Mouse (Mus musculus) adrenal gland, adult 8-10 months (tissue): ENCODE data around the gene Atoh8. TPM values are rescaled to one million over a fixed set of nuclear protein-coding genes. Genes with fewer than 3 reads are reported as not detected.

ENCODE experiments used
- DNase-seq: peaks from one replicate; pipeline ENCODE4 v3.0.0; 2022
- total RNA-seq, 4 experiments: library from RNA; stranded (reverse); gene quantifications; 2 replicates each; pipeline ENCODE4 v1.2.4; 2022

Atoh8 gene
- total RNA-seq, 4 experiments from 2014 or later: 1.8 to 3.9 (median 2.2) TPM

DNA sequence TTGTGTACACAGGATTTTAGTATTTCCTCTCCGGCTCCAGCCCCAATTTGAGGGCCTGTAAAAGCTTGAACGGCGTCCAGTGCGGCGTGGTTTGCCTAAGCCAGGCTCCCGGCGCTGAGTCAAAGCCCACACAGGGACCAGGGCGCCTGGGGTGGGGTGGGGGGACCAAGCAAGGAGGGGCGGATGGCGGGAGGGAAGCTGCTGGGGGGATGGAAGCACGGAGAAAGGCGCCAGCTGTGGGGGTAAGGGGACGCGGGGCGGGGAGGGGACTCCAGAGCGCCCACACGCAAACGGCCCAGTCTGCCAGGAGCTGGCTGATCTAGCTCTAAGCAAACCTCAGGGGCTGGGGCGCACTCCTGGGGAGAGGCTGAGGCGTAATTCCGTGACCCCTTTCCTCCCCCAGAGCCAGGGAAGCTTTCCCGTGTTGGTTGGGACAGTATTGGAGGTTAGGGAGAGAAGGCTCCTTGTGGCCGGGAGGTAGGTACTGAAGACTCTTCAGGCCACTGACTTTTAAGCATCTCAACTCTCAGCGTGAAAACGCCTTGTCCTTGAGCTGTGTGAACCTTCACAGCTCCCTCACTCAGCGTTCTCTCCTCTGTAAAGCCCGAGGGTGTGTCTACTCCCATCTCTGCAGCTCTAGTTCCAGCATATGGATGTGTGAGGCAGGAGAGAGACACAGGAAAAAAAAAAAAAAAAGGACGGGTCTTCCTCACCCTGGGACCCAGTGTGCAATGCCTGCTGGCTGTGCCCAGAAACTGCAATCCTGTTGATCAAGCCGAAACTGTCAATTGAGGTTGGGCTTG lies 46.1 kb downstream of the Atoh8 start:
- DNase-seq: no peak

DNA sequence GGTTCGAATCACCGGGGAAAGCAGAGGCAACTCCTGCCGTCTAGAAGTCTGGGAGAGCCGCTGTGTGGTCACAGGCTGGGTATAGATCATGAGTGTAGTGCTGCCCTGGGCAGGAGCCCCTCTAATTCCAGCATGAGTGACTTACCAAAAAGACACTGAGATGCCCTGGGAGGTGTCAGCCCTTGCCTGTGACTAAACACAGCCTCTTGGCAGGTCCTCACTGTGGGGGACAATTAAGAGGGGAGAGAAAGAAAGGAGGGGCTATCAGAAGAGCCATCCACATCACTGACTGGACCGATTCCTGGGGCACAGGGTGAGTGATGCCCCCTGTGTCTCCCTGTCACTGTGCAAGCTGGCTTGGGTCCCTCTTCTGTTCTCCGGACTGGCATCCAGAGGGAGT lies 48.6 kb downstream of the Atoh8 start:
- DNase-seq: no peak

DNA sequence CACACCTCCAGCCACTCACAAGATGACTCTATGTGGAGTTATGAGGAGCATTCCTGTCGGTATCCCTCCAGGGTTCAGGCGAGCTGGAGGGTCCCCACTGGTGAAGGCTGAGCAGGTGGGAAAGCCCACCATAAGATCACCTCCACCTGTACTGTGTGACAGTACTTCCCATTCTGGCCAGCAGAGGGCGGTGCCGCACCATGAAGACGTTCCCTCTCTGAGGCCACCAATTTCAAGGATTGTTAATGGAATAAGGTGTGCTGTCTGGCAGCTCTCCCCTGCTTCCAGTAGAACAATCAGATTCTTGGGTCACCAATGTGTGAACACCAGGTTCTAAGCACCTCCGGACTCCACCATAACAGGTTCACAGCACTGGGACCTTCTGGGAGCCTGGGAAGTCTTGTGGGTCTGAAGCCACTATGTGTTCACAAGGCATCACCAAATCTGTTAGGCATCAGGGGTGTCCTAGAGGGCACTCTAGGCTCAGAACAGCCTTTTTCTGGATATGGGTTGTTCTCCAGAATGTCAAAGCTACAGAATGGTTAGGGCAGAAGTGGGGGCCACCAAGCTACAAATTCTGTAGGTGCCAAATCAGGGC lies 49.4 kb downstream of the Atoh8 start:
- DNase-seq: peak; percentile 45

DNA sequence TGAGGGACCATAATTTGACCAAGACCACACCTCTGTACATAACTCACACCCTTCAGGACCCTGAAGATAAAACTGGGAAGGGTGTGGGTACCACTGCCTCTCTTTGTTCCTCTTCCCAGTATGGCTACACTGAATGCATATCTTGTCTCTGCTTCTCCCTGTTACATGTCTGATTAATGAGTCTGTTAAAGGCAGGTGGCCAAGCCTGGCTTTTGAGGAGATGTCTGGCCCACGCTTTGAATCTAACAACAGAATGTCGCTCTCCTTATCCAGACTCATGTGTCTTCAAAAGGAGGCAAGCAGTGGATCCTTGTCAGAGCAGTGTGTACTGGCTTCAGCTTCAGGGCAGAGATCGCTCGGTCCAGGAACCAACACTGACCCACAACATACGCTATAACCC lies 50.8 kb downstream of the Atoh8 start:
- DNase-seq: no peak

DNA sequence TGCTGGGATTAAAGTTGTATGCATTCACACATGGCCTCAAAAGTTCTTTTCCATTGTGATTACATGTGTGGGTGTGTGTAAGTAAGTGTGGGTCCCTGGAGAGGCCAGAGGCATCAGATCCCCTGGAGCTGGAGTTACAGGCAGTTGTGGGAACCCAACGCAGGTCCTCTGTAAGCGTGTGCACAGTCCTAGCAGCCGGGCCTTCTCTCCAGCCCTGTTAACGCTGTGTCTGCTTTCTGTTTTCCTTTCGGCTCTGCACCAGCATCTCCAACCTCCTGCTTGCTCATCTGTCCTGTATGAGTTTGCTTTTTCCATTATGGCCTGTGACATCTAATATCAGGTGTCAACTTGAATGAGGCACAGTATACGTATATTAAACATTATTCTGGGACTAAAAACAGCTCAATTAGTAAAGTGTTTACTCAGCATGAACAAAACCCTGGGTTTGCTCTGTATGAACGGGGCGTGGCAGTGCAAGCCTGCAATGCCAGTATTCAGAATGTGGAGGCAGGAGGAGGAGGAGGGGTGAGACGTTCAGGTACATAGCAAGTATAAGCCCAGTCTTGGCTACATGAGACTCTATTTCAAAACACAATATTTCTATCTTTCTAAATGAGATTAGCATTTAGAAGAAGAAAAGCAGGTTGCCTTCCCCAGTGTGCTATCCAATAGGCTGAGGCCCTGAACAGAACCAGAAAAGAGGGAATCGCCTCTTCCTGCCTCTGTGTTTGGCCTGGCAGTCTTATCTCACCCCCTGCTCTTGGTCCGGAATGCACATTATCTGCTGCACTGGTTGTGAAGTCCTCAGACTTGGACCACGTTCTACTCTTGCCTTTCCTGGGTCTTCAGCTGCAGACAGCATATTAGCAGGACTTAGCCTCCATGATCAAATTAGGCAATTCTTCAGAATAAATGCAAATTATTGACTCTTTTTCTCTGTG lies 55.5 kb downstream of the Atoh8 start:
- no peak for DNase-seq

DNA sequence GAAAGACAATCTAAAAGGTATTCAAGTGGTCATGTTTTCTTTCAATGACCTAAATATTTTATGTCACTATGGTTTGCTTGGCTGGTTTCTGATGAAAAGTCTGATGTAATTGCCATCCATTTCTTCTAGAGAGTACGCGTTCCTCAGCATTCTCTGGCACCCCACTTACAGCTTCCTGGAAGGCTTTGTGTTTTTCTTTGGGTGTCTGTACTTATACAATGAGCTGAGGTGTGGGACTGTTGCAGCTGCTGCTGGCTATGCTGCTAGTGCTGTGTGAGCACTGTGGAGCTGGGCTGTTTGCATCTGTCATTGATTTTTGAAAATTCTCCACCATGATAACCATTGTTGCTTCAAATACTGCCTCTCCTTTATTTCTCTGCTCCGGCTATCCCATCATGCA lies 56.4 kb downstream of the Atoh8 start:
- no peak for DNase-seq

DNA sequence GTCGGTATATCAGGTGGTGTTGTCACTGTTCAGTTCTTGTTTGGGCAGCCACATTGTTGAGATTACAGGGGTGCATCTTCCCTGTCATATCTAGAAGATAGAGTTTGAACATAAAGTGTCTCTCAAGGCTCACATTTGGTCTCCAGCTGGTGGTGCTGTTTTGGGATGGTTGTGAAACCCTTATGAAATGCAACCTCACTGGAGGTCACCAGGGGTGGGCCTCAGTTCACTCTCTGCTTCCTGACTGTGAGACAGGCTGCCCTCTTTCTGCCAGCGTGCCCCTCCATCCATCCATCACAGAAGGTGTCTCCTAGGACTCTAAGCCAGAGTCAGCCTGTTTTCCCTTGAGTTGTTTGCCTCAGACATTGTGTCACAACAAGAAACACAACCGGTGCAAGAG lies 58.0 kb downstream of the Atoh8 start:
- no peak for DNase-seq

DNA sequence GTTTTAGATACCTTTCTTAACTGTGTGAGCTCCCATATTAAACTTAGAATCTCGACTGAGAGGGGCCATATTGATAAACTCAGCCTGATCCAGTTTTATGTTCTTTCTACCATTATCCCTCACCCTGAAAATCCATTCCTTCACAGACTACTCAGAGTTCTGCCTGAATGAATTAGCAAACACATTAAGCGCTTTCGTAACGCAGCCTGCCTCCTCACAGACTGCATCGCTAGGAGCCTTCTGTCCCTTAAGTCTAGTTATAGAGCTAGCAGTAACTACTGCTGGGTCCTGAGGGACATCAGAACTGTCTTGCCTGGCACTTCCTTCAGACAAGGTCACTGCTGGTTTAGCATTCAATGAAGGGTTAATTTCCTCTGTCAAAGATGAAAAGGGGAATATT lies 59.4 kb downstream of the Atoh8 start:
- no peak for DNase-seq

DNA sequence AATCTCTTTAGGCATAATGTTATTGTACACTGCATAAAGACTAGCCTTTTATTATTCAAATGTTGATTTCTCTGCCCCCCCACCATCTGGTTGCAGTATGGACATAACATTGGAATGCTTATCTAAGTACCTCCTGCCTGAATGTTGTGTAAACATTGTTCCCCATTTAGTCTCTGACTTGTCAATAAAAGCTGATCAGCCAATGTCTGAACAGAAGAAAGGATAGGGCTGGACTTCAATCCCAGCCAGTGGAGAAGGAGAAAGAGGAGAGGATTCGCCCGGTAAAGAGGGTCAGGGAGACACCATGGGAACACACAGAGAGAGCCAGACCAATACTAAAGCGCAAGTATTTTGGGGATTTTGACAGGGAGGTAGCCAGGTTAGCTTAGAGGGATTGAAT lies 60.0 kb downstream of the Atoh8 start:
- DNase-seq: no peak

DNA sequence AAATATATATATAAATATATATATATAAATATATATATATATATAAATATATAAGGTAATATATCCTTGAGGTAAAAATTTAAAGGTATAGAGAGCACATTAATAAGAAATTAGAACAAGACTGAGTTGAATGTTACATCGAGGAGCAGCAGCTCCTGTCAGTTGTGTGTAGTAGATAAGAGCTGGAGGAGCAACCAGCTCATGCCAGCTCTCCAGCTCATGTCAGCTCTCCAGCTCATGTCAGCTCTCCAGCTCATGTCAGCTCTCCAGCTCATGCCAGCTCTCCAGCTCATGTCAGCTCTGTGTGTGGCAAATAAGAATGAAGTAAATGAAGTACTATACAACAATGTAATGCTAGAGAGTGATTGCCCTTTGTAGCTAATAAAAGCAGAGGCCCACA lies 62.0 kb downstream of the Atoh8 start:
- no peak for DNase-seq

DNA sequence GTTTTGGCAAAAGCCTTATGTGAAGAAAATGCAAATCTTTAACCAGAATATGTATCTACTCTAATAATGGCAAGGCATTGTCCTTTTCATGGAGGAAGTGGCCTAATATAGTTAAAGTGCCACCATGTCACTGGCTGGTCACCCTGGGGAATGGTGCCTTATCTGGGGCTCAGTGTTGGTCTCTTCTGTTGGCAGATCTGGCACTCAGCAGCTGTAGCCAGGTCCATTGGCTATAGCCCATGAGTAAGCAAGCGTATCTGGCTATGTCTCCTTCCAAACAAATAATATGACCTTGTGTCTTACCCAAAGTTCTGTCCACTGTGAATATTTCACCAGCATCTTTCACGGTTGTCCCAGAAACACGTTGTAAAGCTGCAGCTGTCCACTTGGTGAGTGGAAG lies 64.0 kb downstream of the Atoh8 start:
- DNase-seq: no peak

DNA sequence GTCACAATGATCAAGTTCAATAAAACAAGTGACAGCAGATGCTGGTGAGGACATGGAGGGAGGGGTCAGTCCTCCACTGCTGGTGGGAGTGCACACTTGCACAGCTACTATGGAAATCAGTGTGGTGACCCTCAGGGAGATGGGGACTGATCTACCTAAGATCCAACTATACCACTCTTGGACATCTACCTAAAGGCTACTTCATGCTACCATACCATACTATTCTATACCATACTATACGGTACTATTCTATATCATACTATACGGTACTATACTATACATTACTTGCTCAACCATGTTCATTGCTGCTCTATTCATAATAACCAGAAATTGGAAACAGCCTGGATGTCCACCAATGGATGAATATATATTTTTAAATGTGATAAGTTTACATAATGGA lies 69.5 kb downstream of the Atoh8 start:
- no peak for DNase-seq

DNA sequence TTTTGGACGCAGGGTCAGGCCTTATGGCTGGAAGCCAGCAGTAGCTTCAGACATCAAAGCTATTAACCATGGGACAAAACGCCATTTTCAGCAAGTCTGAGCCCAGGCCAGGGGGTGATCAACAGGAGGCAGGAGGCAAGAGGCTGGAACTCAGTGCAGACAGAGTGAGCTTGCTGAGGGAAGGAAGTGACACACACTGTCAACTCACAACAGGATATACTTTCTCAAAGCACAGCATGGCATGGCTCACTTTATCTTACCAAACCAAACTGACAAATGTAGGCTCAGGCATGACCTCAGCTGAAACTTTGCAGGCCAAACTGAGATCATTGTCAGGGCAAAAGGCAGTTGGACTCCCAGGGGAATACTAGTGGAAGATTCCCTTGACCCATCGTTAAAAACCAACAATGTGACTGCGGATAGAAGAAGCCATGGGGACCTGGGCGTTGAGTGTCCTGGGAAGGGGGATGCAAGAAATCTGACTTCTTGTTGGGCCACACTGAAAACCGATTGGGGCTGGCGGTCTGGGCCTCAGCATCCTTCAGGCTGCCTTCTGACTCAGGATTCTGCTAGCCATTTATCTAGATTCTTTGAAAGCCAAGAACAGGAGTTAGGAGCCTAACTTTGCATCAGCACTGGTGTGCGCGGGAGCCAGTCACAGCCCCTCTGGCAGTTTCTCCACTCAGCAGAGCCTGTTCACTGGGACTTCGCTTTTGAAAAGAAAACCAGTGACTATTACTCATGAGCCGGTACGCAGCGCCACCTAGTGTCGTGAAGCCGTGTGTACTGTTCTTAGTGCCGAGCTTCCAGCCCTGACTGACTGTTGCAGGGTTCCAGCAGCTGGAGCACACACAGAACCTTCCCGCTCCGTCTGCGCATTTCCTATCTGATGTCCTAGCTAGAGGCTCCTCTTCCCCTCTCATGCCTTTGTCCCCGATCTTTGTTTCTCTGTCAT lies 70.8 kb downstream of the Atoh8 start:
- DNase-seq: peak; percentile 82

DNA sequence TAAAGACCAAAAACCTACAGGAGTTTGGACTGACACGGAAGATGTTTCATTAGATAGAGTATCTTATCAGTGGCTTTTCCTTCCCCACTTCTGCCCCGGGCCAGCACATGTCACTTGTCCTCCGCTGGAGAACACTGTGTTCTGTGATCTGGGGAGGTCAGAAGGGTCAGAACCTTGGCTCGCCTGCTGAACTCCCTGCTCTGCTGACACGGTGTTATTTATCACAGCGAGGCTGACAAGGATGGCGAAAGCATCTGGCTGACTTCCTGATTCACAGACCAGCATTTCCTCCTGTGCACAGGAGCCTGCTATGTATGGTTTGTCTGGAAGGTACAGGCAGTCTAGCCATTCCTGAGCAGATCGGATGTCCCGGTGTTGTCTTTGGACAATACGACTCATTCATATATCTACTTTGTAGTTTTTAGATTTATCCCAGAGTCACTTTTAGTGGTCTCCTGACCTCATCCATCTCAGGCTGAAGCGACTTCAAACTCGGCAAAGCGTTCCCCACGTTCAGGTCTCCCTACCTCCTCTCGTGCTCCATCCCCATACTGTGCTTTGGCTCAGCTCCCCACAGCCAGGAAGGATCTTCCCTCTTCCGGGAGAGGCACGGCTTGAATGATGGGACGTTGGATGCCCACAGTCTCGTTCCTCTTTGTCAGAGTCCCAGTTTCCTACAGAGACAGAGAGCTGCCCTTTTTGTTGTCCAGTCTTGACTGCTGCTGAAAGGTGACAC lies 73.1 kb downstream of the Atoh8 start:
- DNase-seq: peak; percentile 89

DNA sequence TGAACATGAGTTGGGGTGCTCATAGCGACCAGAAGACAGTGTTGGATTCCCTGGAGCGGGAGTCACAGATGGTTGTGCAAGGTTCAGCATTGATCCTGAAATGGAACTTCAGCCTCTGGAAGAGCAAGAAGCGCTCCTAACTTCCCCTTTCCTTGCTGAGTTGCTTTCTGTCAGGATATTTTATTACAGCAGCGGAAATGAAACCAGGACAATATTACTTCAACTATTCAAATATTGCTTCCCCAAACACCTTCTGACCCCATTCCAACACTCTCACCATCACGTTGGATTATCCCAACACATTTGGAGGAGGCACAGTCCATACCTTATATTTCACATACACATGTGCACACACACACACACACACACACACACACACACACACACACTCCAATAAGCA lies 73.6 kb downstream of the Atoh8 start:
- no peak for DNase-seq

DNA sequence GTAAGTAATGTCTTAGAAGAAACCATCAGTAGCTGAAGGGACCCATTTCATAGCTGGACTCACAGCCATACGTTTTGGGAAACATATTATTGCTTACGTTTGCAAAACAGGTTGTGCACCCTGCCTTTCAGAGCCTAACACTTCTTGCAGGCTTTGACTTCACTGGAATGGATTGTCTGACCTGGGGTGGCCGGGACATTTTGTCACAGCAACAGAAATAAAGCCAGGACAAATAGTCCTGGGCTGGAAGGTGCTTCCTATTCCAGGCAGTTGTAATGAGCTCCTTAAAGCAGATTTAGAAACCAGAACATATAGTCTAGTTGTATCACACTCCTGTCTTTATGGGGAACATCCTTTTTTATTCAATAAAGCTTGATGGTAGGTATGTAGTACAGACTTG lies 74.4 kb downstream of the Atoh8 start:
- DNase-seq: no peak

DNA sequence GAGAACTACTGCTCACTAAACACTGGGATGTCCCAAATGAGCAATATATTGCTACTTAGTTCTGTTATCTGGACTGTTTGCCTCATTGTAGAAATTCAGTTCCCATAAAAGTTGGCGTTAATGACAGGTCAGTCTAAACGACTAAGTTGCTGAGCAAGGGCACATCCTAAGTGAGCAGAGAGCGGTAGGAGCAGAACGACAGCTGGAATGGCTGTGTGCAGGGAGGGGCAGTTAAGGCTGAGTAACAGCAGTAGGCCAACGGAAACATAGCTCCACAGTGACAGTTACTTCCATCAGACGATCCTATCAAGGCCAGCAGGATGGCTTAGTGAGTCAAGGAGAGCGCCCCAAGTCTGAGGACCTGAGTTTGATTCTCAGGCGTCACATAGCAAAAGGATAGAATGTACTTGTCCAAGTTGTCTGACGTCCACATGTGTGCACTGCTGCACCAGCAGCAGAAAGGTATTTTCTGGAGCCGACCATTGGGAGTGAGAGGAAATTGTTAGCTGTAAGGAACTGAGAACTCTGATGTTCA lies 75.4 kb downstream of the Atoh8 start:
- DNase-seq: peak; percentile 36

DNA sequence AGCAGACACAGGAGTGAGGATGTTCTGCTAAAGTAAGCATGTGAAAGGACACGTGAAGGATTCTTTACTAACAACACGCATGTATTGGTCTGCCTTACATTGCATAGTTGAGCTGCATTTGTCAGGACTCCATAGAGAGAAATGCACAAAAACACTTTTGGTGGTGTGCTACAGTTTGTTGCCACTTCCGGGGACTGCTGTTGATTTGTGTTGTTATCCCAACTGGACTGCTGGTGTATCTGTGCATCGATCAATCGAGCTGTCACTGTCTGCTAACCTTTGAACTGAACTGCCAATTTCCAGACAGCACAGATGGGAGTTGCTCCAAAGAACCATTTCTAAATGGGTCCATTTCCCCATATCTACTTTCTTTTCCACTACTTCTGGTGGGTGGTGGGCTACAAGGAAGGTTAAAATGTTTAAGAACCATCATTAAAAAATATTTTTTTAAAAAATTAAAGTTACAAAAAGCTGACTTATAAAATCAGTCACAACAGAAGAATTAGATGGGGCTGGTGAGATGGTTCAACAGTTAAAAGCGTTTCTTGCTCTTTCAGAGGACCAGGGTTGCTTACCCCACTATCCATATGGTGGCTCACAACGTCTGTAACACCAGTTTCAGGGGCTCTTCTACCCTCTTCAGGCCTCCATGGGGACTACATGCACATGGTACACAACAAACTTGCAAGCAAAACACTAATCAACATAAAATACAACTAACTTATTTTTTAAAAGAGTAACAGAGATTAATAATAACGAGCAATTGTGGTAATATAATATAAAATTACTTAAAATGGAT lies 76.2 kb downstream of the Atoh8 start:
- DNase-seq: no peak
